Mouse (Mus musculus): Measurements from ENCODE around the gene Ssx2ip.

DNA sequence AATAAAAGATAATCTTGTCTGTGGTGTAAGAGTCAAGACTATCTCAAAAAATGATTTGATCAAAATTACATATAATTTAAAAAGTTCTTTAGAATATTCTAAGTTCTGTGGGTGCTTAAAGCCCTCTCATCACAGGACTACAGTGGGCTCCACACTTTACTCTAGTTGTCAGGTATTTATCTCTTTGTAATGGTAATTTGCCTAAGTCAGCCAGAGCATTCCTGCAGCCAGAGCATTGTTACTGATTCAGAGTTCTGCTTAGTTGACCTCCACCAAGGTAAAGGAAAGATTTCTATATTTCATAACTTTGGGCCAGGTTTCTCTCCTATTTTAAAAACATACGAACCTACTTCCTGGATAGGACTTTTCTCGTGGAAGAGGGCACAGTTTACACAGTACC, 64.8 kb downstream of the Ssx2ip start:
- TF ChIP-seq CTCF (IDR thresholded peaks at IDR 0.05; ENCODE audit: insufficient read depth, low read depth, low read length) (no peak), POLR2A (IDR thresholded peaks at IDR 0.05; ENCODE audit: insufficient read depth, low read depth, low read length) (no peak)
